Mouse (Mus musculus) olfactory bulb, adult 2 months (tissue): ENCODE results near the gene Tctex1d1.

Source experiments
- CTCF ChIP-seq: fragments of 200-500 bp; IDR thresholded peaks from 2 replicates; pipeline ENCODE4 v1.5.1; 2012; ENCODE audit warnings: low read depth, mild to moderate bottlenecking, low read length, moderate library complexity; ENCODE audit not compliant: insufficient read depth
- POLR2A ChIP-seq: fragments of 200-500 bp; IDR thresholded peaks from 2 replicates; pipeline ENCODE4 v1.6.1; 2012; ENCODE audit warnings: mild to moderate bottlenecking, low read depth, low read length, moderate library complexity; ENCODE audit not compliant: insufficient read depth

- TF ChIP-seq POLR2A (no peak), CTCF (no peak)
These were observed 27.9 kb downstream of the Tctex1d1 start for GRCm38 (mm10) chr4:103006266-103006665.
